In the genomic region with DNA sequence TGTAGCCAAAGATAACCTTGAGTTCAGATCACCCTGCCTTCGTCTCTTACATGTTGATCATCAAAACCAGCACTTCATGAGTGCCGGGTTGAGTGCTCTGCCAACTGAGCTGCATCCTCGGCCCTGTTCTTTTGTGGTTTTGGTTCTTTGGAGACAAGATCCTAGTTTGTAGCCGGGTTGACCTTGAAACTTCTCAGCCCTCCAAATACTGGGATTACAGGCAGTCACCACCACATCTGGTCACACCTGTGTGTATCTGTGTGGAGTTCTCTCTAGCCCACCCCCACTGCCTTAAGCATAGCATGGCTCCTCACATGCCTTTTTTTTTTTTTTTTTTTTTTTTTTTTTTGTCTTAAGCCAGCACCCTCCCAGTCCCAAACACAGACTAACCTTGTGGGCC, we compare ENCODE assay signal across 20 mouse cellular contexts.
"Had no signal": no experiment of that assay in that cellular context is flagged by ENCODE, and none has a peak within 500 bp of the region (broad histone marks: within the 10 kb centered on the region; RNA-seq: fewer than 3 reads in every experiment).

No protein-coding gene starts in this region.

- H3K9me3 ChIP-seq: midbrain, embryonic 10.5 days; midbrain, embryonic 13.5 days; midbrain, embryonic 15.5 days; neural tube, embryonic 13.5 days; neural tube, embryonic 15.5 days; stomach, embryonic 15.5 days had no signal

- DNase-seq: lung, adult 18-20 months; lung, embryonic 14.5 days; lung, postnatal 10 days; lung, postnatal 4 days; retina, postnatal 1 day; right cerebral cortex, adult 18-20 months; right cerebral cortex, postnatal 25 days; right cerebral cortex, postnatal 4 days; spleen, adult 18-20 months; thymus, adult 2 months; thymus, postnatal 25 days; thymus, postnatal 4 days had no signal

- H3K4me3 ChIP-seq: midbrain, embryonic 10.5 days; midbrain, embryonic 13.5 days; midbrain, embryonic 15.5 days; myocyte; neural tube, embryonic 13.5 days; neural tube, embryonic 15.5 days; stomach, embryonic 15.5 days had no signal

- H3K4me2 ChIP-seq: lung, embryonic 14.5 days; midbrain, embryonic 13.5 days; midbrain, embryonic 15.5 days; neural tube, embryonic 13.5 days; neural tube, embryonic 15.5 days; stomach, embryonic 15.5 days had no signal

- H3K9ac ChIP-seq: lung, embryonic 14.5 days; midbrain, embryonic 13.5 days; midbrain, embryonic 15.5 days; neural tube, embryonic 13.5 days; neural tube, embryonic 15.5 days; stomach, embryonic 15.5 days had no signal

- H3K27ac ChIP-seq: midbrain, embryonic 10.5 days; midbrain, embryonic 13.5 days; midbrain, embryonic 15.5 days; neural tube, embryonic 13.5 days; neural tube, embryonic 15.5 days; stomach, embryonic 15.5 days; stomach, postnatal 0 days had no signal

- ATAC-seq: midbrain, embryonic 13.5 days; midbrain, embryonic 15.5 days had no signal
